ENCODE assay signal across 9 mouse cellular contexts in the genomic region with DNA sequence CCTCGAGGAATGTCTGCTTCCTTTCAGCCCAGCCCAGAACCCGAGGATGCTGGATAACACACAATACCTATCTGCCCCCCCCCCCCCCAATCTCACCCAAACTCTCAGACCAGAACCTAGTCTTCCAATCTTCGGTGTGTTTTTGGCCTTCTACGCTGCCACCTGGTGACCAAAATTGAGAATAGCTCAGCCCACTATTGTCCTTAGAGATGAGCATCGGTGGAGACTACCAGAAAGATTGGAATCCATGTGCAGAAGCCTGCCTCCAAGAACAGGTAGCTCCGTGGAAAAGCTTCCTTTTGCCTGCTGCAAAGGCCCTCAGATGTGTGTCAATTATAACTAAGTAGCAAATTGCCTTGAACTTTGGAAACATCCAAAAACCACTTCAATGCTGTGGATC. TPM values are rescaled to one million over a fixed set of nuclear protein-coding genes. Genes with fewer than 3 reads are reported as not detected.
A peak's percentile ranks its signal among the peaks of the same experiment; 100 is the strongest.
DNase-seq lines count a peak whose midpoint lies in the region.
"Had no signal": no experiment of that assay in that cellular context is flagged by ENCODE, and none has a peak within 500 bp of the region (broad histone marks: within the 10 kb centered on the region; RNA-seq: fewer than 3 reads in every experiment).

No protein-coding gene starts in this region.

- DNase-seq in adrenal gland, postnatal 10 days = peak; percentile 34
- no peak for DNase-seq in adrenal gland, postnatal 25 days
- peak; percentile 32 for DNase-seq in kidney, adult 9 months
- DNase-seq in kidney, postnatal 14 days = no peak
- DNase-seq in R1 (ENCODE audit: low read depth, low spot score) = peak; percentile 42
- peak; percentile 39 to 44 for DNase-seq in left cerebral cortex, adult 18-20 months (ENCODE audit: low spot score in 2 of 2)
- no peak for DNase-seq in urinary bladder, postnatal 4 days (ENCODE audit: low spot score in 2 of 2)
- no peak for DNase-seq in urinary bladder, postnatal 36 days (ENCODE audit: low spot score in 2 of 2)

RNA-seq across cellular contexts. Expression of gene Chst13, which starts 2.7 kb away (rescaled TPM):
- total RNA-seq in adrenal gland, postnatal 10 days (2021) = 1 to 10 TPM in 1 of 2 experiments, under 1 TPM in 1; 0.88 to 1.7 TPM
- not detected in 2 replicates for total RNA-seq in adrenal gland, postnatal 25 days (2021)
- total RNA-seq in left cerebral cortex, adult 18-20 months (2021) = not detected
- total RNA-seq: layer of hippocampus, postnatal 25 days had no signal

RNA-seq across cellular contexts. Expression of gene Uroc1, which starts 5.4 kb away (rescaled TPM):
- total RNA-seq in adrenal gland, postnatal 10 days (2021) = 10 to 100 TPM; 14.8 to 37.5 TPM
- total RNA-seq in adrenal gland, postnatal 25 days (2021) = 0.09 and 3.0 TPM in 2 replicates
- not detected for total RNA-seq in left cerebral cortex, adult 18-20 months (2021)
- total RNA-seq: layer of hippocampus, postnatal 25 days had no signal

RNA-seq across cellular contexts. Expression of gene BC048671, which starts 26.7 kb away (rescaled TPM):
- total RNA-seq in adrenal gland, postnatal 10 days (2021) = not detected
- not detected in 2 replicates for total RNA-seq in adrenal gland, postnatal 25 days (2021)
- not detected for total RNA-seq in left cerebral cortex, adult 18-20 months (2021)
- total RNA-seq: layer of hippocampus, postnatal 25 days had no signal

RNA-seq across cellular contexts. Expression of gene Zxdc, which starts 41.6 kb away (rescaled TPM):
- total RNA-seq in adrenal gland, postnatal 10 days (2021) = 10 to 100 TPM; 17.6 to 18.7 TPM
- total RNA-seq in adrenal gland, postnatal 25 days (2021) = 23.0 and 24.6 TPM in 2 replicates
- total RNA-seq in left cerebral cortex, adult 18-20 months (2021) = 10 to 100 TPM; 30.9 to 31.9 TPM

Comparison
In these comparisons a context has a peak if more than half of its experiments do, and no peak if none do; other contexts are left out.
1. DNase-seq: peak in adrenal gland, postnatal 10 days (single experiment), kidney, adult 9 months (single experiment), R1 (single experiment) and left cerebral cortex, adult 18-20 months (2 of 2); none in adrenal gland, postnatal 25 days (single experiment), kidney, postnatal 14 days (single experiment), urinary bladder, postnatal 4 days (0 of 2) and urinary bladder, postnatal 36 days (0 of 2).